In genomic region chrX:7319089-7319721, GRCm38 (mm10) we compare ENCODE assay signal across 8 mouse cellular contexts. TPM values are rescaled to one million over a fixed set of nuclear protein-coding genes. Genes with fewer than 3 reads are reported as not detected.
DNase-seq lines count a peak whose midpoint lies in the region; ATAC-seq and TF ChIP-seq lines count a peak whose summit lies in the region.

TSS of gene Clcn5 (minus strand) at chrX:7319358.

- peak within 1 kb of the TSS; percentile 78 for H3K9ac ChIP-seq in heart, embryonic 15.5 days
- H3K9ac ChIP-seq in liver, embryonic 14.5 days (replicated peaks): peak within 1 kb of the TSS; percentile 72
- peak within 1 kb of the TSS; percentile 60 for H3K9ac ChIP-seq in neural tube, embryonic 11.5 days (ENCODE audit: low read length)
- H3K9ac ChIP-seq in stomach, postnatal 0 days (ENCODE audit: low read length): peak within 1 kb of the TSS; percentile 80

- no peaks in the 10 kb centered on the region for H3K9me3 ChIP-seq in forebrain, embryonic 10.5 days
- no peaks in the 10 kb centered on the region for H3K9me3 ChIP-seq in heart, embryonic 15.5 days (replicated peaks)
- no peaks in the 10 kb centered on the region for H3K9me3 ChIP-seq in liver, embryonic 14.5 days (ENCODE audit: control insufficient read depth, low read length)
- H3K9me3 ChIP-seq in neural tube, embryonic 11.5 days (ENCODE audit: control insufficient read depth, low read length): no peaks in the 10 kb centered on the region
- no peaks in the 10 kb centered on the region for H3K9me3 ChIP-seq in stomach, postnatal 0 days (ENCODE audit: control insufficient read depth, low read length)

- no peaks in the 10 kb centered on the region for H3K36me3 ChIP-seq in forebrain, embryonic 10.5 days (replicated peaks)
- no peaks in the 10 kb centered on the region for H3K36me3 ChIP-seq in heart, embryonic 15.5 days
- H3K36me3 ChIP-seq in liver, embryonic 14.5 days (replicated peaks; ENCODE audit: control insufficient read depth, insufficient read depth, low read depth): no peaks in the 10 kb centered on the region
- no peaks in the 10 kb centered on the region for H3K36me3 ChIP-seq in neural tube, embryonic 11.5 days (ENCODE audit: control insufficient read depth, insufficient read depth, low read length)
- no peaks in the 10 kb centered on the region for H3K36me3 ChIP-seq in stomach, postnatal 0 days (ENCODE audit: control insufficient read depth, insufficient read depth, low read length)

- ATAC-seq in CD4-positive, CD25-positive, alpha-beta regulatory T cell, adult 4 months: peak; percentile 90
- peak; percentile 98 for ATAC-seq in heart, embryonic 15.5 days (replicated peaks; ENCODE audit: insufficient number of reproducible peaks, insufficient read depth, low FRiP score, low read depth)
- ATAC-seq in liver, embryonic 14.5 days (ENCODE audit: insufficient read depth): peak; percentile 97
- ATAC-seq in neural tube, embryonic 11.5 days (ENCODE audit: insufficient read depth, low FRiP score, low TSS enrichment): peak; percentile 95
- ATAC-seq in stomach, postnatal 0 days (ENCODE audit: low FRiP score, low TSS enrichment): peak; percentile 98

- H3K4me1 ChIP-seq in forebrain, embryonic 10.5 days: peaks cover 25% of the 10 kb centered on the region
- H3K4me1 ChIP-seq in heart, embryonic 15.5 days (replicated peaks): 0 out of 2 replicates have a peak, but pooled peaks cover 6% of the 10 kb centered on the region
- H3K4me1 ChIP-seq in liver, embryonic 14.5 days (replicated peaks; ENCODE audit: control insufficient read depth in 2 of 2, insufficient read depth in 2 of 2, low read length in 1 of 2): no peaks in the 10 kb centered on the region
- H3K4me1 ChIP-seq in neural tube, embryonic 11.5 days (ENCODE audit: control insufficient read depth, insufficient read depth, low read length): no peaks in the 10 kb centered on the region
- no peaks in the 10 kb centered on the region for H3K4me1 ChIP-seq in stomach, postnatal 0 days (replicated peaks; ENCODE audit: control insufficient read depth, insufficient read depth)

- no peak for TF ChIP-seq EP300 in liver, embryonic 14.5 days (IDR thresholded peaks at IDR 0.05; ENCODE audit: low read depth)
- no peak for TF ChIP-seq EP300 in stomach, postnatal 0 days (optimal IDR thresholded peaks at IDR 0.05)

- H3K27ac ChIP-seq in forebrain, embryonic 10.5 days: peak within 1 kb of the TSS; percentile 89
- peak within 1 kb of the TSS; percentile 94 for H3K27ac ChIP-seq in heart, embryonic 15.5 days
- no peak within 1 kb of the TSS for H3K27ac ChIP-seq in liver, embryonic 14.5 days
- H3K27ac ChIP-seq in neural tube, embryonic 11.5 days (ENCODE audit: low read depth, low read length): peak within 1 kb of the TSS; percentile 60; the same call in 1 of the 2 replicates
- peak within 1 kb of the TSS; percentile 85 for H3K27ac ChIP-seq in stomach, postnatal 0 days (replicated peaks)

- DNase-seq in c-Kit-negative CD71-positive TER-119-positive erythroid progenitor cells, embryonic 14.5 days (ENCODE audit: low read depth, low spot score): peak; percentile 71
- peak; percentile 93 for DNase-seq in forebrain, embryonic 10.5 days (ENCODE audit: extremely low spot score, low spot score)
- peak; percentile 95 to 98 for DNase-seq in kidney, postnatal 25 days
- peak; percentile 77 to 82 (median 78) for DNase-seq in liver, embryonic 14.5 days (ENCODE audit: low read depth in 3 of 3, low spot score in 3 of 3)
- peak; percentile 93 for DNase-seq in neural tube, embryonic 11.5 days (ENCODE audit: low spot score)
- peak; percentile 94 for DNase-seq in stomach, postnatal 0 days (ENCODE audit: low spot score)

- no peaks in the 10 kb centered on the region for H3K27me3 ChIP-seq in forebrain, embryonic 10.5 days (ENCODE audit: poor library complexity, severe bottlenecking)
- no peaks in the 10 kb centered on the region for H3K27me3 ChIP-seq in heart, embryonic 15.5 days
- no peaks in the 10 kb centered on the region for H3K27me3 ChIP-seq in liver, embryonic 14.5 days (ENCODE audit: control insufficient read depth, insufficient read depth, low read length)
- H3K27me3 ChIP-seq in neural tube, embryonic 11.5 days (ENCODE audit: control insufficient read depth, insufficient read depth, low read length): no peaks in the 10 kb centered on the region
- no peaks in the 10 kb centered on the region for H3K27me3 ChIP-seq in stomach, postnatal 0 days (ENCODE audit: control insufficient read depth, insufficient read depth, low read length)

- no peak for TF ChIP-seq CTCF in liver, embryonic 14.5 days (IDR thresholded peaks at IDR 0.05; ENCODE audit: low read depth)
- TF ChIP-seq CTCF in stomach, postnatal 0 days (IDR thresholded peaks at IDR 0.05; ENCODE audit: low read depth): no peak

- 20% methylated on average over 35 of the region's 43 CpGs for WGBS in forebrain, embryonic 10.5 days
- 13% methylated on average over 31 of the region's 43 CpGs for WGBS in heart, embryonic 15.5 days
- WGBS in liver, embryonic 14.5 days (ENCODE audit: insufficient replicate concordance): 15% methylated on average over 43 of the region's 43 CpGs
- WGBS in neural tube, embryonic 11.5 days: 18% methylated on average over 42 of the region's 43 CpGs
- WGBS in stomach, postnatal 0 days: 10% methylated on average over 24 of the region's 43 CpGs

- H3K4me3 ChIP-seq in forebrain, embryonic 10.5 days: peak within 1 kb of the TSS; percentile 66
- H3K4me3 ChIP-seq in heart, embryonic 15.5 days: peak within 1 kb of the TSS; percentile 67
- peak within 1 kb of the TSS; percentile 67 to 72 for H3K4me3 ChIP-seq in liver, embryonic 14.5 days (ENCODE audit: insufficient read depth in 1 of 2, low read depth in 2 of 2, low read length in 2 of 2)
- peak within 1 kb of the TSS; percentile 51 for H3K4me3 ChIP-seq in neural tube, embryonic 11.5 days (ENCODE audit: low read depth, low read length)
- H3K4me3 ChIP-seq in stomach, postnatal 0 days (ENCODE audit: low read depth, low read length): peak within 1 kb of the TSS; percentile 63

- H3K4me2 ChIP-seq in heart, embryonic 15.5 days: peak within 1 kb of the TSS; percentile 57
- H3K4me2 ChIP-seq in liver, embryonic 14.5 days (ENCODE audit: low read depth): peak within 1 kb of the TSS; percentile 78
- H3K4me2 ChIP-seq in neural tube, embryonic 11.5 days (ENCODE audit: low read depth): peak within 1 kb of the TSS; percentile 46
- peak within 1 kb of the TSS; percentile 56 for H3K4me2 ChIP-seq in stomach, postnatal 0 days (replicated peaks; ENCODE audit: low read depth)

RNA-seq across cellular contexts. Expression of gene Clcn5, which starts in this region (rescaled TPM):
- polyA plus RNA-seq in CD4-positive, CD25-positive, alpha-beta regulatory T cell, adult 4 months (2017; shearing (Covaris generic)): 1 to 10 TPM; 1.9 to 3.3 TPM
- polyA plus RNA-seq in forebrain, embryonic 10.5 days (2016; fragmentation: Nextera tagmentation; extraction: Ambion mirVana): 14.1 and 15.9 TPM in 2 replicates
- 11.4 and 13.7 TPM in 2 replicates for polyA plus RNA-seq in heart, embryonic 15.5 days (2015; fragmentation: Nextera tagmentation; extraction: Ambion mirVana)
- 1.6 and 2.2 TPM in 2 replicates for polyA plus RNA-seq in liver, embryonic 14.5 days (2012; rRNA removed)
- 3.4 and 4.2 TPM in 2 replicates for polyA plus RNA-seq in liver, embryonic 14.5 days (2014; fragmentation: Nextera tagmentation; extraction: Ambion mirVana)
- 24.3 and 24.5 TPM in 2 replicates for polyA plus RNA-seq in neural tube, embryonic 11.5 days (2014; fragmentation: Nextera tagmentation; extraction: Ambion mirVana)
- 4.1 and 5.1 TPM in 2 replicates for polyA plus RNA-seq in stomach, postnatal 0 days (2015; fragmentation: Nextera tagmentation; extraction: Ambion mirVana)
